Mouse (Mus musculus) embryonic facial prominence, embryonic 14.5 days (tissue): ENCODE measurements around the gene Cetn2. TPM values are rescaled to one million over a fixed set of nuclear protein-coding genes. Genes with fewer than 3 reads are reported as not detected.

Experiments used
- ATAC-seq: fragments of 200-750 bp; cut with Nextera tagmentation; 2 replicates; pipeline ENCODE4 v1.8.0; 2017; ENCODE audit warnings: low read depth, moderate number of reproducible peaks, moderate TSS enrichment
- DNase-seq: peaks from one replicate; pipeline ENCODE4 v3.0.0-alpha.2; 2015; ENCODE audit warnings: low spot score
- H3K27ac ChIP-seq: fragments of 300-500 bp; sonication (generic); replicated peaks from 2 replicates; pipeline ENCODE4 v1.5.1; 2014; ENCODE audit warnings: low read depth, mild to moderate bottlenecking, low read length, moderate library complexity
- H3K27me3 ChIP-seq: fragments of 300-500 bp; sonication (generic); replicated peaks from 2 replicates; pipeline ENCODE4 v1.6.1; 2014; ENCODE audit warnings: low read length; ENCODE audit not compliant: control insufficient read depth, insufficient read depth
- H3K36me3 ChIP-seq: fragments of 300-500 bp; sonication (generic); 2 replicates; pipeline ENCODE4 v1.6.1; 2014; ENCODE audit warnings: low read length, mixed read lengths; ENCODE audit not compliant: control insufficient read depth, insufficient read depth
- H3K4me1 ChIP-seq: fragments of 300-500 bp; sonication (generic); 2 replicates; pipeline ENCODE4 v1.6.1; 2014; ENCODE audit warnings: antibody characterized with exemption, low read length; ENCODE audit not compliant: control insufficient read depth, insufficient read depth
- H3K4me2 ChIP-seq: fragments of 300-500 bp; sonication (generic); 2 replicates; pipeline ENCODE4 v1.6.1; 2014; ENCODE audit warnings: low read depth, mild to moderate bottlenecking, low read length, moderate library complexity, mixed read lengths
- H3K4me3 ChIP-seq: fragments of 300-500 bp; sonication (generic); 2 replicates; pipeline ENCODE4 v1.5.1; 2014; ENCODE audit warnings: low read depth, mild to moderate bottlenecking, low read length
- H3K9ac ChIP-seq: fragments of 300-500 bp; sonication (generic); 2 replicates; pipeline ENCODE4 v1.6.1; 2014; ENCODE audit warnings: low read depth, mild to moderate bottlenecking, low read length, moderate library complexity, mixed read lengths
- H3K9me3 ChIP-seq: fragments of 300-500 bp; sonication (generic); 2 replicates; pipeline ENCODE4 v1.6.1; 2016; ENCODE audit warnings: low read length; ENCODE audit not compliant: control insufficient read depth
- WGBS: fragments of 180-500 bp; shearing (Covaris S2); extraction: QIAGEN DNeasy Blood & Tissue Kit; methylation state at CpG from one replicate; pipeline ENCODE4 v1.1.7; 2014; 5-methylcytosine and 5-hydroxymethylcytosine counted together
- polyA plus RNA-seq: library from polyadenylated mRNA; unstranded; fragments of >200 nt; fragmentation: Nextera tagmentation; extraction: Ambion mirVana; gene quantifications from 2 replicates; pipeline ENCODE4 v1.2.1, GENCODE M21; 2014

Cetn2 gene
- polyA plus RNA-seq = 79.4 and 84.7 TPM in 2 replicates

DNA sequence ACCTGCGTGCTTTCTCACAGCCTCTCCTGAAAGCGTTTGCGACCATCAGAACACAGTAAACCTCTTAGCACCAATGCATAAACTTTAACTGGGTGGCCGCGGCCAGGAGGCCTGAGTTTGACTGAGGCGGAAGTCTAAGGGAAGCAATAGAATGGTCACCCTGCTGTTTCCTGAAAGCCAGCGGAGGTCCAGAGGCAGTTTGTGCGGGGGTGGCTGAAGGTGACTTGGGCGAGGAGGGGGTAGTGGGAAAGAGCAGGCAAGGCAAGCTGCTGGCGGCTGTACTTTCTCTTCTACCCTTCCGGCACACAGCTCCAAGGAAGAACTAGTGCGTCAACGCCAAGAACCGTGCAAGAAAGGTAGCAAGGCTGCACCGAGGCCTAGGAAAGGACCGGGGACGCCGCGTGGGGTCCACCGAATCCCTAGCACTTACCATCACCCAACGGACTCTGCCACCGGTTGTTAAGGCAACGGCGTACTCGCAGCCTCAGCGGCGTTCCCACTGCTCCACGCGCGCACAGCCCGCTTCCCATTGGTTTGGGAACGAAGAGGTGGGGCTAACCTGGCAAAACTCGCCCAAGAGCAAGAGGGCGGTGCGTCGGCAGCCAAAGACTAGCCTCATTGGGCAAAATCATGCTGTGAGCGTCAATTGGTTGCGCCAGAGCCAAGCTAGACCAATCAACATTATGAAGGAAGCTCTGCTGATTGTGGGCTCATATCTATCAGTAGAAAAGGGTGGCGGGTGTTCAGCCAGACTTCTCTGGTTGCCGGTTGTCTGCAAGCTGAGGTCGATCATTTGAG lies at the start of gene Cetn2, which contains the start of gene Nsdhl:
Cetn2 (minus strand) TSS at position 528 of the 798 bp plus-strand sequence.
Nsdhl (plus strand) TSS at position 674 of the 798 bp plus-strand sequence.
- no peak within 1 kb of the TSS for H3K27ac ChIP-seq

GRCm38 (mm10) chrX:72962743-72963142 lies 44.5 kb upstream of the Cetn2 start:
- Histone ChIP-seq H3K4me3 (no peak overlapping the region), H3K27ac (no peak overlapping the region), H3K9ac (no peak overlapping the region), H3K4me1 (no peaks in the 10 kb centered on the region), H3K36me3 (no peaks in the 10 kb centered on the region), H3K4me2 (no peak overlapping the region), H3K9me3 (no peaks in the 10 kb centered on the region), H3K27me3 (no peaks in the 10 kb centered on the region; the same call in 1 of the 2 replicates)
- ATAC-seq = no peak
- 76% methylated on average over 3 of the region's 3 CpGs for WGBS
- DNase-seq = no peak

More for the DNA sequence above, at the start of gene Cetn2, which contains the start of gene Nsdhl:
- Histone ChIP-seq H3K9ac (peak within 1 kb of the TSS; percentile 63), H3K27me3 (no peaks in the 10 kb centered on the region), H3K4me1 (no peaks in the 10 kb centered on the region), H3K4me2 (peak within 1 kb of the TSS; percentile 62), H3K4me3 (peak within 1 kb of the TSS; percentile 56), H3K9me3 (no peaks in the 10 kb centered on the region), H3K36me3 (no peaks in the 10 kb centered on the region)
- peak; percentile 99 for ATAC-seq
- 23% methylated on average over 30 of the region's 41 CpGs for WGBS
- peak; percentile 96 for DNase-seq

DNA sequence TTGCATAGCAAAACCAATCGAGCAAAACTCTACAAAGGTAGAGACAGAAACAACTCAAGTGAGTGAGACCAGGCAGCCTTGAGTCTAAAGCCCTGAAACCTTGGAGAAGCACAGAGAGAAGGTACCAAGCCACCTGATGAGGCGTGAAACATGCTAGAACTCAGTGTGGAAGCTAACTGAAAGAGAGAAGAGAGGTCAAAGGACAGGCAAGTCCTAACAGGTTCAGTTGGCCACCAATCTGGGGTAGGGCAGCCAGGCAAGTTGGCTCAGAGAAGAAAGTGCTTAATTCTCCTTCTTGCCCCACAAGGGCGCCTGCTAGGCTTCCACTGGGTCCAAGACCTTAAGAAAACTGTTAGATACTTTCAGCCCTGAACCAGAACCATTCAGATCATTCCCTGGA lies 43.3 kb upstream of the Cetn2 start:
- 65% methylated on average over 2 of the region's 3 CpGs for WGBS
- Histone ChIP-seq H3K36me3 (no peaks in the 10 kb centered on the region), H3K4me2 (no peak overlapping the region), H3K4me1 (no peaks in the 10 kb centered on the region), H3K27ac (no peak overlapping the region), H3K9me3 (no peaks in the 10 kb centered on the region), H3K9ac (no peak overlapping the region), H3K27me3 (no peaks in the 10 kb centered on the region), H3K4me3 (no peak overlapping the region)
- ATAC-seq = no peak
- DNase-seq = no peak

- Histone ChIP-seq H3K36me3 (no peaks in the 10 kb centered on the region), H3K4me2 (no peak overlapping the region), H3K9me3 (no peaks in the 10 kb centered on the region), H3K4me1 (no peaks in the 10 kb centered on the region), H3K27ac (no peak overlapping the region), H3K27me3 (no peaks in the 10 kb centered on the region), H3K4me3 (no peak overlapping the region), H3K9ac (no peak overlapping the region)
- ATAC-seq (no peak), DNase-seq (no peak)
- WGBS = 86% methylated on average over 4 of the region's 4 CpGs
Observed at GRCm38 (mm10) chrX:72960431-72960830, 42.2 kb upstream of the Cetn2 start.

- no peaks in the 10 kb centered on the region for H3K27me3 ChIP-seq
- no peak for ATAC-seq
- WGBS = 75% methylated on average over 4 of the region's 4 CpGs
- H3K9ac ChIP-seq = no peak overlapping the region
- peak; percentile 6 for DNase-seq
- H3K4me1 ChIP-seq = no peaks in the 10 kb centered on the region
- H3K27ac ChIP-seq = no peak overlapping the region
- 0 out of 2 replicates have a peak, but pooled peaks cover 5% of the 10 kb centered on the region for H3K36me3 ChIP-seq
- no peaks in the 10 kb centered on the region for H3K9me3 ChIP-seq
- H3K4me2 ChIP-seq = no peak overlapping the region
- H3K4me3 ChIP-seq = no peak overlapping the region
Observed at GRCm38 (mm10) chrX:72956486-72956885, 38.3 kb upstream of the Cetn2 start.

- Histone ChIP-seq H3K27me3 (no peaks in the 10 kb centered on the region), H3K36me3 (0 out of 2 replicates have a peak, but pooled peaks cover 5% of the 10 kb centered on the region), H3K4me1 (no peaks in the 10 kb centered on the region), H3K9ac (no peak overlapping the region), H3K4me3 (no peak overlapping the region), H3K9me3 (no peaks in the 10 kb centered on the region), H3K27ac (no peak overlapping the region), H3K4me2 (no peak overlapping the region)
- no peak for DNase-seq
- ATAC-seq = no peak
- WGBS = 75% methylated on average over 4 of the region's 4 CpGs
Observed at GRCm38 (mm10) chrX:72953464-72953863, 35.3 kb upstream of the Cetn2 start.

DNA sequence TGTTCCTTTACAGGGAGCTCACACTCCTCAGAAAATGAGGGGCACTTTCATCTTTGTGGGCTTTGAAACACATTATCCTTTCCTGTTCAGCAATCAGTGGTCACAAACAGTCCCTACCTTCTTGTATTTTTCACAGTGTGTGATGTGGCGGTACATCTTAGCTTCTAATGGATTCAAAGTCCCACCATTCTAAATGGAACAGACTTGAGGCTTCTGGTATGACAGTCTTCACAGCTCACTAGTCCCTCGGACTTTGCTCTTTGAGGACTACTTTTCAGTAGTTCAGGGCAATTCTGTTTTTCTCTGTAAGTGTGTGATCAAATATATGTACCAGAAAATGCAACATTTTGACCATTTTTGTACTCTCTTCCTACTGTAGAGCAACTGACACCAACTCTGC lies 3.2 kb upstream of the Cetn2 start:
- H3K9me3 ChIP-seq = no peaks in the 10 kb centered on the region
- H3K27ac ChIP-seq = no peak overlapping the region
- ATAC-seq (no peak), DNase-seq (no peak)
- WGBS = 73% methylated on average over 2 of the region's 2 CpGs
- no peak overlapping the region for H3K4me3 ChIP-seq
- no peaks in the 10 kb centered on the region for H3K4me1 ChIP-seq
- no peak overlapping the region for H3K9ac ChIP-seq
- H3K36me3 ChIP-seq = no peaks in the 10 kb centered on the region
- no peaks in the 10 kb centered on the region for H3K27me3 ChIP-seq
- no peak overlapping the region for H3K4me2 ChIP-seq

DNA sequence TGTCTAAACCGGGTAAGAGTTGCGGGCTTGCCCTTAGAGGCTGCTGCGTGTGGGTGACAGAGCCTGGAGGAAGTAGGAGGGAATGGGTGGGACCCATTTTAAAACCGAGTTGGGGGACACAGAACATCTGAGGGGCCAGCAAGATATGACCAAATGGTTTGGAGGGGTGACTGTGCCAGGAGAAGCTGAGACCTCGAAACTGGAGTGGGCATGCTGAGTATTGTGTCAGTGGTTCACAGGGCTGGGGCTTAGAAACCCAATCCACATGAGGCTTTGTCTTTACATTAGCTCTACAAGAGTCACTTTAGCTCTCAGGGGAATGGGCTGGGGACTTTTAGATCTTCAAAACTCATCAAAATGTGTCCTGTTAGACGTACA lies 460 bp upstream of the Cetn2 start:
- no peaks in the 10 kb centered on the region for H3K9me3 ChIP-seq
- no peaks in the 10 kb centered on the region for H3K4me1 ChIP-seq
- 14% methylated on average over 6 of the region's 6 CpGs for WGBS
- no peaks in the 10 kb centered on the region for H3K27me3 ChIP-seq
- no peaks in the 10 kb centered on the region for H3K36me3 ChIP-seq
- H3K4me2 ChIP-seq = peak overlapping the region; percentile 62
- no peak for DNase-seq
- H3K27ac ChIP-seq = no peak overlapping the region
- peak overlapping the region; percentile 56 for H3K4me3 ChIP-seq
- H3K9ac ChIP-seq = peak overlapping the region; percentile 56
- no peak; the same call in 1 of the 2 replicates for ATAC-seq

GRCm38 (mm10) chrX:72911611-72912010 lies 6.6 kb downstream of the Cetn2 start:
- Histone ChIP-seq H3K27me3 (no peaks in the 10 kb centered on the region), H3K4me2 (no peak overlapping the region), H3K27ac (no peak overlapping the region), H3K36me3 (no peaks in the 10 kb centered on the region), H3K4me1 (no peaks in the 10 kb centered on the region), H3K9ac (no peak overlapping the region), H3K9me3 (no peaks in the 10 kb centered on the region), H3K4me3 (no peak overlapping the region)
- DNase-seq (no peak), ATAC-seq (no peak)
- no CpG with 5 or more reads among the region's 1 CpGs for WGBS
